Mouse (Mus musculus) bone marrow, adult 2 months (tissue): ENCODE measurements around the gene Elavl2. TPM values are rescaled to one million over a fixed set of nuclear protein-coding genes. Genes with fewer than 3 reads are reported as not detected.

Experiments
- H3K27ac ChIP-seq: fragments of 200-500 bp; 2 replicates; pipeline ENCODE4 v1.5.1; 2012; ENCODE audit warnings: low read depth, mild to moderate bottlenecking, control low read depth, inconsistent platforms, low read length; ENCODE audit not compliant: control insufficient read depth, poor library complexity, insufficient read depth
- H3K4me1 ChIP-seq: fragments of 200-500 bp; 2 replicates; pipeline ENCODE4 v1.6.1; 2011; ENCODE audit warnings: low read length; ENCODE audit not compliant: control insufficient read depth, insufficient read depth
- H3K4me3 ChIP-seq: fragments of 200-500 bp; replicated peaks from 2 replicates; pipeline ENCODE3; 2011; ENCODE audit warnings: mild to moderate bottlenecking, low read depth, low read length, control low read depth; ENCODE audit not compliant: control insufficient read depth
- CTCF ChIP-seq: fragments of 200-500 bp; IDR thresholded peaks from 2 replicates; pipeline ENCODE4 v1.5.1; 2011; ENCODE audit warnings: low read length, control low read depth; ENCODE audit not compliant: control insufficient read depth, insufficient read depth
- POLR2A ChIP-seq: fragments of 200-500 bp; IDR thresholded peaks from 2 replicates; pipeline ENCODE4 v1.6.1; 2011; ENCODE audit warnings: low read depth, mild to moderate bottlenecking, control low read depth, low read length, borderline replicate concordance; ENCODE audit not compliant: control insufficient read depth
- whole genome bisulfite sequencing: fragments of 180-500 bp; shearing (Covaris S2); methylation state at CpG from one replicate; pipeline ENCODE4 v1.1.7; 2018; 5-methylcytosine and 5-hydroxymethylcytosine counted together
- polyA plus RNA-seq: library from polyadenylated mRNA; stranded (reverse); fragments of >200 nt; gene quantifications from 2 replicates; pipeline ENCODE4 v1.2.4, GENCODE M21; 2011; ENCODE audit warnings: low replicate concordance; ENCODE audit not compliant: missing spikeins, insufficient read depth, insufficient read length

Elavl2 gene
- 1.4 TPM in 1 of 2 replicates, not detected in the other for polyA plus RNA-seq

DNA sequence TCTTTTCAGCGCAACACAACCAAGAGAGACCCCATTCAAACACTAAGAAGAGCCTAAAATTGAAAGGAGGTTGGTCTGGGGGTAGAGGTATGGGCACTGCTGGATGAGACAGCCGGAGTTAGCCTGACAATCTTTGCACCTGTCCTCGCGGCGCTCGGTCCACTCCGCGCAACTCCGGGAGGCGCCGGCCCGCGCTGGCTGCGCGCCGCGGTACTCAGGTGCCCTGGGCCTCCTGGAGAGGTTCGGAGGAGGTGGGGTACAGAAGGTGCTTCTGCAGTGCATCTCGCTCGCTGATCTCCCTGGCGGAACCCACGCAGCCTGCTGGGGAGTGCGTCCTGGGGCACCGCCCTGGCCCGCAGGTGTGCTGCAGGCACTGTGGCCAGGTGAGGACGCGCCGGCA, at the start of gene Elavl2:
Gene Elavl2, minus strand, starts transcription at position 363 of the 400 bp plus-strand sequence.
- Histone ChIP-seq H3K4me3 (no peak within 1 kb of the TSS), H3K27ac (no peak within 1 kb of the TSS; the same call in 1 of the 2 replicates), H3K4me1 (no peaks in the 10 kb centered on the region)
- no peak for TF ChIP-seq POLR2A
- TF ChIP-seq CTCF = no peak
- WGBS = 10% methylated on average over 28 of the region's 28 CpGs

DNA sequence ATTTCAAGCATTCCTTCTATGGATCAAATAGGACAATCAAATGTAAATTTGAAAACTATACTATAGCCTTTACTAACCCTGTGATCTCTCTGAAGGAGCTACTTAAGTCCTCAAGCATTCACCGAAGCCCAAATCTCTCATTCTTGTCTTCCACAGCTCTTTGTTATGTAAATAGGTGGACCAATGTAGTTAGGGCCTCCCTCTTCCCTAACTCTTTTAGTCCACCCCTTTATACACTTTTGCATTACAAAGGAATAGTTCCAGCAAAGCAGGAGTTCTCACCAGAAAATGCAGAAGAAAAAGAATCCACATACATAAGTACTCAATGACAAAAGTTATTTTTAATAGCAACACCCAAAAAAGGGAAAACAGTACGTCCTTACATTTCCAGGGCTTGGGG, 47.3 kb upstream of the Elavl2 start:
- WGBS = 54% methylated on average over 2 of the region's 2 CpGs
- Histone ChIP-seq H3K27ac (no peak overlapping the region), H3K4me3 (no peak overlapping the region), H3K4me1 (no peaks in the 10 kb centered on the region)
- no peak for TF ChIP-seq CTCF
- TF ChIP-seq POLR2A = no peak

DNA sequence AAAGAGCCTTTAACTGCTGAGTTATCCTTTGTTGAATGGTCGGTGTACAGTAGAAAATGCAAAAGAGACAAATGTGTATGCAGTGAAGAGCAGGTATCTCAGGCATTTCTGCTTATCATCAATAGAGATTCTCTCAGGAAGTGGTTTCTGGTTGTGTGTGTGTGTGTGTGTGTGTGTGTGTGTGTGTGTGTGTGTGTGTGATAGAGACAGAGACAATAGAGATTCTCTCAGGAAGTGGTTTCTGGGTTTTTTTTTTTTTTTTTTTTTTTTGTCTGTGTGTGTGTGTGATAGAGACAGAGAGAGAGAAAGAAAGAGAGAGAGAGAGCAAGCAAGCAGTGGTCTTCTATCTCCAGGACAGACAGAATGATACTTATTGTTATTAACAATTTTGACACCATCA, 15.0 kb upstream of the Elavl2 start:
- Histone ChIP-seq H3K27ac (no peak overlapping the region), H3K4me3 (no peak overlapping the region), H3K4me1 (no peaks in the 10 kb centered on the region)
- 70% methylated on average over 1 of the region's 1 CpGs for WGBS
- TF ChIP-seq CTCF = no peak
- no peak for TF ChIP-seq POLR2A

DNA sequence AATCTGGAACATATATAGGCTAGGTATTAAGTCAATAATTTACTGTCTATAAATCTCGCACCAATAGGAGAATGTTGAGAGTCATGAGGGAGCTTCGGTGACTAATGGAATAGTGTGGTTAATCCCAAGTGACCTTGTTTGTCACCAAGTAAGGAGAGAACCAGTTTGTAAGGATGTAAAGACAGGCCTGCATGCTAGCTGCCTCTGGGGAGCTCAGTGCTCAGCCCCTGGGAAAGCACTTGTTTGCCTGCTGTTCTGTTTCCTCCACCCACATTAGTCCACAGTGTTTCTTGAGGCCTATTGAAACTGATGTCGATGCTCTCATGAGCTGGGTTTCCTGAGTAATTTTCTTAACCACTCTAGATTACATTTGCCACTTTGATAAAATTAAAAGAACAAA, 4.5 kb upstream of the Elavl2 start:
- Histone ChIP-seq H3K27ac (no peak overlapping the region), H3K4me1 (no peaks in the 10 kb centered on the region), H3K4me3 (no peak overlapping the region)
- WGBS = 66% methylated on average over 3 of the region's 3 CpGs
- no peak for TF ChIP-seq POLR2A
- TF ChIP-seq CTCF = no peak

DNA sequence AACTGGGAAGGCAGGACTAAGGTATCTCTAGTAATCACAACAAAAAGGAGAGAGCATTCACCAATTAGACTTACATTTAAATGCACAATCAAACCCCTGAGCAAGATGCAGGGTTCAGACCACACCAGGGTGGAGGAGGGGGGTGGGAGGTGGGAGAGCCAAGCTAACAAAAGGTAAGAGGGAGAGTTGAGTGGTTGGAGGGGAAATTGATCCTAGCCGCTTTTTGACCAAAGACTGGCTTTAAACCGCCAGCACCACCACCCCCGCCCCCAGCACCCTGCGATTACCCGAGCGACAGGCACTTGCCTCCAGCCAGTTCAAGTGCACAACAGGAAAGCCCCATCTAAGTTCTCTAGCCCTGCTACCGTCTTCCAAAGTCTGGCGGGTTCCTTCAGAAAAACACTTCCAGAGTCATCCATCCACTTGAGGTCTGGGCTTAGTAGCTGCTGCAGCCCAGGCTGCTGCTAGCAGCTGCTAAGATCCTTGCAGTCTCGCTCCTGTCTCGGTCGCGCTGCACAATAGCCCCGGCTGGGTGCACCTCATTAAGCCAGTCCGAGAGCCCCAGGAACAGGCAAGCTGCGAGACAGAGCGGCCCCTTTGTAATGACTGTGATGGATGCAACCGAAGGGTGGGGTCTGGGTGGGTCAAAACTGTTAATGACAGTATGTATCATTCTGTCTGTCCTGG, 932 bp downstream of the Elavl2 start:
- Histone ChIP-seq H3K4me1 (no peaks in the 10 kb centered on the region), H3K4me3 (no peak overlapping the region), H3K27ac (no peak overlapping the region; the same call in 1 of the 2 replicates)
- 5% methylated on average over 17 of the region's 17 CpGs for WGBS
- TF ChIP-seq CTCF = no peak
- no peak for TF ChIP-seq POLR2A

DNA sequence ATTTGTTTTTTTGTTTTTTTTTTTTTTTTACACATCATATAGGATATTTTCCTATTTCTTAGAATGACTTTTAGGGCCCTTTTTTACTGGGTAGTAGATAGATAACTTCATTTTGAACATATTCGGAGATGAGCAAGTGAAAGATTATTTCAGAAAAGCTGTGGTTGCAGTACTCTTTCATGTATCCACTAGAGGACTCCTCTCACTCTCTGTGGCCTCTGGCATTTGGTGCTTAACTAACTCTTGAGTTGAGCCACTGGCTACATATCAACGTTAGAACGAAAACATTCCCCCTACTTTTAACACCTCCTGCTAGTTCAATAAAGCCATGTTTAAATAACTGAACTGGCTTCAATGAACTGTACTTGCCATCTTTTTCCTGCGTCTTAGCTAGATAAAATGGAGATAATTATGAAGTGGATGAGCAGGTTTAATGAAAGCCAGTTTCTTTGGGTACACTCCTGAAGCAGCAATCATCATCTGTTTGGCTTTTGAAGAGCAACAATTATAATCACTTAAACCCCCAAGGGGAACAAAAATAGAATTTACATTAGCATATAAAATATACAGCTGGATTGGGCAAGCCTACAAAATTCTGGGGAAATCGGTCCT, 8.5 kb downstream of the Elavl2 start:
- WGBS = 60% methylated on average over 5 of the region's 5 CpGs
- TF ChIP-seq POLR2A = no peak
- TF ChIP-seq CTCF = no peak
- no peaks in the 10 kb centered on the region for H3K4me1 ChIP-seq
- no peak overlapping the region for H3K27ac ChIP-seq
- no peak overlapping the region for H3K4me3 ChIP-seq

DNA sequence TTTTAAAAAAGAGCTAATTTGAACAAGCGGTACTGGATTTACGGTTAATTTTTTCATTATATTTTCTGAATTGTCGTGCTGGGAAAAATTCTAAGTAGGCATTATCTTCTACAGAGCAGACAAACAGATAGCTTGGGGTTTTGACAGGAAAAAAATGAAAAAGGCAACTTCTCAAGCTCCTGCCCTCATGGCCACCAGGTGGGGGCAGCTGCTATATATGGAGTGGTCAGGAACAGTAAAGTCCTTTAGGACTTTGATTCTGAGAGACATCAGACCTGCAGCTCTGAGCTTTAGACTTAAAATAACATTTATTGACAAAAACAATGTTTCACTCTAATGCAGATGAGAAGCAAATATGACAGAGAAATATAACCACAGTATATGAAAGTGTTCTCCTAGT, 12.9 kb downstream of the Elavl2 start:
- TF ChIP-seq CTCF = no peak
- no peak for TF ChIP-seq POLR2A
- WGBS = 84% methylated on average over 3 of the region's 3 CpGs
- H3K27ac ChIP-seq = no peak overlapping the region
- no peak overlapping the region for H3K4me3 ChIP-seq
- H3K4me1 ChIP-seq = no peaks in the 10 kb centered on the region

DNA sequence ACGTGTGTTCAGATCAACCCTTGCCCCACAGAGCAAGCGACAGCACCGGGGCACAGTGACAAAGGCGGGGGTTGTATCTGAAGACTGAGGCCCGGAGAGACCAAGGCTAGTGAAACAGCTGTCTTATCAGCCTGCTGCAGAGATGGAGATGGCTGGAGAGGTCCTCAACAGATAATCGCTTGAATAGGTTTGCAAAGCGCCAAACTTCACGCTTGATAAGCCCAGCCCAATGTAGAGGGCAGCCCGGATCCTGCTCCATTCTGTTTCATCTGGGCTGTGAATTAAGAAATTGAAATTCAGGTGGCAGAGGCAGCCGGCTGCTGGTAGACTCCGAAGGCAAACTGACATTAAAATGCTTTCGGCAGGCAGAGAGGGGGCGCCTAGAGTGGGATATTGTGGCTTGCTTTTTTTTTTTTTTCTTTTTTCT, 19.4 kb downstream of the Elavl2 start:
- 6% methylated on average over 13 of the region's 13 CpGs for WGBS
- Histone ChIP-seq H3K4me3 (no peak overlapping the region), H3K27ac (no peak overlapping the region), H3K4me1 (no peaks in the 10 kb centered on the region)
- TF ChIP-seq CTCF = no peak
